Mouse (Mus musculus) T-helper 1 cell (primary cell): ENCODE data around the gene Slc4a3.

ENCODE experiments used
- in situ Hi-C: fragments of 300-600 bp; cut with MboI, MseI; formaldehyde crosslinking; loops from one replicate; pipeline ENCODE4 v1.15.1; 2025; ENCODE audit warnings: high pct_unique_total_duplicates

Slc4a3 gene

GRCm38 (mm10) chr1:75521321-75522031 is 24.6 kb upstream of the Slc4a3 start, which contains the start of gene Stk11ip:
Gene Stk11ip (plus strand): TSS chr1:75521529.
- in situ Hi-C loops: no loop called here

GRCm38 (mm10) chr1:75524679-75525078 is 21.4 kb upstream of the Slc4a3 start:
- in situ Hi-C loops: no loop called here

- in situ Hi-C loops: no loop called here
Observed at GRCm38 (mm10) chr1:75530546-75530945, 15.5 kb upstream of the Slc4a3 start.

GRCm38 (mm10) chr1:75532280-75533172 is 13.5 kb upstream of the Slc4a3 start:
- in situ Hi-C loops: no loop called here

- in situ Hi-C loops: no loop called here
Observed at GRCm38 (mm10) chr1:75533325-75534252, 12.5 kb upstream of the Slc4a3 start.

- in situ Hi-C loops: no loop called here
Observed at GRCm38 (mm10) chr1:75537587-75537986, 8.5 kb upstream of the Slc4a3 start.

GRCm38 (mm10) chr1:75538597-75539190 is 7.4 kb upstream of the Slc4a3 start:
- in situ Hi-C loops: no loop called here

- in situ Hi-C loops: no loop called here
Observed at GRCm38 (mm10) chr1:75541496-75541895, 4.6 kb upstream of the Slc4a3 start.

- in situ Hi-C loops: no loop called here
Observed at GRCm38 (mm10) chr1:75544351-75544750, 1.7 kb upstream of the Slc4a3 start.

- in situ Hi-C loops: no loop called here
Observed at GRCm38 (mm10) chr1:75547351-75547750, 1.3 kb downstream of the Slc4a3 start.

GRCm38 (mm10) chr1:75548083-75548482 is 2.0 kb downstream of the Slc4a3 start:
- in situ Hi-C loops: no loop called here

- in situ Hi-C loops: no loop called here
Observed at GRCm38 (mm10) chr1:75548871-75549270, 2.8 kb downstream of the Slc4a3 start.

GRCm38 (mm10) chr1:75549289-75550279 is 3.5 kb downstream of the Slc4a3 start:
- in situ Hi-C loops: no loop called here

- in situ Hi-C loops: no loop called here
Observed at GRCm38 (mm10) chr1:75550586-75550985, 4.5 kb downstream of the Slc4a3 start.

GRCm38 (mm10) chr1:75555680-75556079 is 9.6 kb downstream of the Slc4a3 start:
- in situ Hi-C loops: loop anchor here (5.0 kb wide), 1 partner anchor 73 kb away; no protein-coding TSS in a partner anchor

- in situ Hi-C loops: loop anchor here (5.0 kb wide), 1 partner anchor 74 kb away; no protein-coding TSS in a partner anchor
Observed at GRCm38 (mm10) chr1:75556143-75556781, 10.2 kb downstream of the Slc4a3 start.

- in situ Hi-C loops: loop anchor here (5.0 kb wide), 1 partner anchor 75 kb away; no protein-coding TSS in a partner anchor
Observed at GRCm38 (mm10) chr1:75557041-75557440, 11.0 kb downstream of the Slc4a3 start.

GRCm38 (mm10) chr1:75558388-75559178 is 12.5 kb downstream of the Slc4a3 start:
- in situ Hi-C loops: loop anchor here (5.0 kb wide), 1 partner anchor 76 kb away; no protein-coding TSS in a partner anchor
